Mouse (Mus musculus) heart, embryonic 12.5 days (tissue): ENCODE data around the gene Hsf2. TPM values are rescaled to one million over a fixed set of nuclear protein-coding genes. Genes with fewer than 3 reads are reported as not detected.
A peak's percentile ranks its signal among the peaks of the same experiment; 100 is the strongest.
"Not testable (repeated sequence)": the region's sequence is repeated elsewhere in the genome, so short reads cannot be mapped to it uniquely, and the experiment has no call there.

Experiments used
- ATAC-seq: fragments of 200-750 bp; cut with Nextera tagmentation; 2 replicates; pipeline ENCODE4 v1.8.0; 2017; ENCODE audit warnings: moderate TSS enrichment, moderate library complexity; ENCODE audit not compliant: insufficient number of reproducible peaks, low FRiP score
- H3K27ac ChIP-seq: fragments of 300-500 bp; sonication (generic); 2 replicates; pipeline ENCODE4 v1.5.1; 2016; ENCODE audit warnings: mild to moderate bottlenecking, moderate library complexity; ENCODE audit not compliant: poor library complexity, severe bottlenecking
- H3K27me3 ChIP-seq: fragments of 300-500 bp; sonication (generic); replicated peaks from 2 replicates; pipeline ENCODE4 v1.6.1; 2016; ENCODE audit warnings: mild to moderate bottlenecking, moderate library complexity
- H3K36me3 ChIP-seq: fragments of 300-500 bp; sonication (generic); 2 replicates; pipeline ENCODE4 v1.6.1; 2016; ENCODE audit warnings: mild to moderate bottlenecking, moderate library complexity
- H3K4me1 ChIP-seq: fragments of 300-500 bp; sonication (generic); replicated peaks from 2 replicates; pipeline ENCODE4 v1.6.1; 2016; ENCODE audit warnings: mild to moderate bottlenecking
- H3K4me2 ChIP-seq: fragments of 300-500 bp; sonication (generic); 2 replicates; pipeline ENCODE4 v1.6.1; 2016; ENCODE audit warnings: mild to moderate bottlenecking, moderate library complexity
- H3K4me3 ChIP-seq: fragments of 300-500 bp; sonication (generic); 2 replicates; pipeline ENCODE4 v1.5.1; 2016; ENCODE audit warnings: mild to moderate bottlenecking
- H3K9ac ChIP-seq: fragments of 300-500 bp; sonication (generic); 2 replicates; pipeline ENCODE4 v1.6.1; 2016; ENCODE audit warnings: mild to moderate bottlenecking, moderate library complexity
- H3K9me3 ChIP-seq: fragments of 300-500 bp; sonication (generic); replicated peaks from 2 replicates; pipeline ENCODE4 v1.6.1; 2016; ENCODE audit warnings: mild to moderate bottlenecking, moderate library complexity
- WGBS: fragments of 180-500 bp; shearing (Covaris S2); methylation state at CpG from one replicate; pipeline ENCODE4 v1.1.7; 2016; 5-methylcytosine and 5-hydroxymethylcytosine counted together
- polyA plus RNA-seq: library from polyadenylated mRNA; unstranded; fragments of >200 nt; fragmentation: Nextera tagmentation; extraction: Ambion mirVana; gene quantifications from 2 replicates; pipeline ENCODE4 v1.2.1, GENCODE M21; 2016

Hsf2 gene
- polyA plus RNA-seq, result 28.0 and 29.5 TPM in 2 replicates

DNA sequence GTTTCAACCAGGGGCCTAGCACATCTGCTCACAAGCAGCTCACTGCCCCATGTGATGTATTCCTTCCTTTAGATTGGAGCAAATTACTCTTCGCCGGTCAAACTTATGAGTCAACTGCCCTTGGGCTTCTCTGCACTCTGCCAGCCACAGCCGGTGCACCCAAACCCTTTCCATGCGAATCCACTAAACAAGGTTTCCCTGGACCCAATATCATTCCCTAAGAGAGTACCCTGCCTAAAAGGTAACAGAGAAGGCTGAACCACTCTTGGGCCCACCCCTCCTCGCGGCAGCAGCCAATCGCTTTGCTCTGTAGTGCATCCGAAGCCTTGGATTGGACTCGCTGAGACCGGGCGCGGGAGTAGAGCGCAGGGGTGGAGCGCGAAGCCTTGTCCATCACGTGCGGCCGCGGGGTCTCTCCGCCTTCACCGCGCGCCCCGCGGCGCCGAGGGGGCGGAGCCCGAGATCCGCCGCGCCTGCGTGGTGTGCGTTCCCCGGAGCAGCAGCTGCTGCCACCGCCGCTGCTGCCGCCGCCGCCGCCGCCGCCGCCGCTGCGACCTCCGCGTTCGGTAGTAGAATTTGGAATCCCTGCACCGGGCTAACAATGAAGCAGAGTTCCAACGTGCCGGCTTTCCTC is at the start of gene Hsf2:
TSS of gene Hsf2 (plus strand) at position 478 of the 634 bp plus-strand sequence.
- H3K4me2 ChIP-seq, result peak within 1 kb of the TSS; percentile 79
- peaks cover 6% of the 10 kb centered on the region for H3K4me1 ChIP-seq
- peak within 1 kb of the TSS; percentile 96 for H3K27ac ChIP-seq
- no peaks in the 10 kb centered on the region for H3K9me3 ChIP-seq
- H3K9ac ChIP-seq, result peak within 1 kb of the TSS; percentile 96
- no peaks in the 10 kb centered on the region for H3K27me3 ChIP-seq
- peak within 1 kb of the TSS; percentile 92 for H3K4me3 ChIP-seq
- no peaks in the 10 kb centered on the region for H3K36me3 ChIP-seq
- peak; percentile 100 for ATAC-seq
- under 1% methylated on average over 48 of the region's 52 CpGs for WGBS

DNA sequence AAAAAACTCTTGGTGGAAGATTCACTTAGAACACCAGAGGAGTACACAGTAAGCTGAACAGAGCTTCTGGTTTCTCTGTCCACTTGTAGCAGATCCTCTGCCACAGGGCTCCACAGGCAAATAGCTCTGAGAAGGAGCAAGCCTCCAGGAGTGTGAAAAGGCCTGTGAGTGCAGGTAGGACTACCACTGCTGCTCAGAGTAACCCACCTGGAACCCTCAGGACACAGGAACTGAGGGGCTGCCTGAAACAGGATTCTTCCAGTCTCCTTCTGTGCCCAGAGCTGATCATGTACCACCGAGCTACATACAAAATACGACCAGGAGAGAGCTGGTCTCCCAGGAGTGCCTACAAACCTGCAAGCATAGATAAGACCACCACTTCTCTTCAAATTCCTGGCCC is 48.3 kb upstream of the Hsf2 start:
- Histone ChIP-seq H3K27ac (no peak overlapping the region), H3K4me2 (no peak overlapping the region), H3K4me1 (no peaks in the 10 kb centered on the region), H3K9ac (no peak overlapping the region), H3K4me3 (no peak overlapping the region), H3K36me3 (no peaks in the 10 kb centered on the region), H3K27me3 (no peaks in the 10 kb centered on the region), H3K9me3 (no peaks in the 10 kb centered on the region)
- 0 out of 2 replicates have a peak, but pooled peaks have one; percentile 25 for ATAC-seq
- 75% methylated on average over 2 of the region's 2 CpGs for WGBS

DNA sequence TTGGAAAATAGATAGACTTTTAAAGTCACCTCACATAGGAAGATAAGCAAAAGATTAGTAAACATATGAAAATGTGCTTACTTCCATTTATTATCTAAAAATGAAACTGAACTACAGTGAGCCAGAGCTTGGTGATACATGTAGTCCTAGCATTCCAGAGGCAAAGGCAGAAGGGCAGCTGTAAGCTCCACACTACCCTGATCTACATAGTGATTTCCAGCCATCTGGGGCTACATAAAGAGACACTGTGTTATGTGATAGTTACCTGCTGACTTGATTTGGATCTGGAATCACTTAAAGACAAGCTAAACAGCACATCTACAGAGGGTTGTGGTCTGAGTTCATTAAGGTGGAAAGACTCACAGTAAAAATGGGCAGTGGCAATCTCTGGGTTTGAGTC is 45.1 kb upstream of the Hsf2 start:
- no peaks in the 10 kb centered on the region for H3K36me3 ChIP-seq
- no peaks in the 10 kb centered on the region for H3K4me1 ChIP-seq
- no peak overlapping the region for H3K27ac ChIP-seq
- H3K9me3 ChIP-seq, result no peaks in the 10 kb centered on the region
- H3K4me3 ChIP-seq, result no peak overlapping the region
- no peaks in the 10 kb centered on the region for H3K27me3 ChIP-seq
- ATAC-seq, result no peak
- H3K9ac ChIP-seq, result no peak overlapping the region
- no peak overlapping the region for H3K4me2 ChIP-seq

DNA sequence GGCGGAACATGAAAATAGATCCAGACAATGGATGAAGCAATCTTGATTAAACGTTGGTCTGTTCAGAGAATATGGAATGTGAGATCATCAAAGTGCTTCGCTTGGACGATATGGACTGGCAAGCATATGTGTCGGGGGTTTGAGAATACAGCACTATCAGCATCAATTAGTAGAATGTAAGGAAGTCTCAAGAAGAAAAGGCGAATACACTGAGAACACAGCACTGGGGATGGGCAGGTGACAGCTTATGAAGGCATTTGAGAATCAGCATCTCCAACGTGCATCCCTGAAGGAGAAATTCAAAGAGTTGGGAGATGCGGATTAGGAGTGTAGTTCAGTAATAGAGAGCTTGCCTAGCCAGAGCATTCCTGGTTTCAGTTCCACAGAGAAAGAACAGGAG is 41.8 kb upstream of the Hsf2 start:
- Histone ChIP-seq H3K4me2 (no peak overlapping the region), H3K27ac (no peak overlapping the region), H3K27me3 (no peaks in the 10 kb centered on the region), H3K36me3 (no peaks in the 10 kb centered on the region), H3K4me1 (no peaks in the 10 kb centered on the region), H3K4me3 (no peak overlapping the region), H3K9ac (no peak overlapping the region), H3K9me3 (no peaks in the 10 kb centered on the region)
- ATAC-seq, result no peak
- 64% methylated on average over 8 of the region's 8 CpGs for WGBS

DNA sequence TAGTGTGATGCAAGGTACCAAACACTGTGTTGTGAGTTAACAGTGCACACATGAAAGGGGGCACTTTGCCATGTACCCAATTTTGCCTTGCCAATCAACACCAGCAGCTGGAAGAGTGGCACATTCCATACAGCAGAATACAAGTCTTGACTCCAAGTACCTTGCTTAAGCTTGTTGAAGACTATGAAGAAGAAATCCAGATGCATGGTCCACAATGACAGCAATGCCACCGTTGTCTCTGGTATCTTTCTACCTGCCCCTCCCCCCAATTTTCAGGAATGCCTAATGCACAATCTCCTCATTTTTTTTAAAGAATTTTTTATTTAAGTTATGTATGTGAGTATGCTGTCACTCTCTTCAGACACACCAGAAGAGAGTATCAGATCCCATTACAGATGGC is 40.5 kb upstream of the Hsf2 start:
- Histone ChIP-seq H3K9me3 (no peaks in the 10 kb centered on the region), H3K9ac (no peak overlapping the region), H3K4me1 (no peaks in the 10 kb centered on the region), H3K4me3 (no peak overlapping the region), H3K27ac (no peak overlapping the region), H3K36me3 (no peaks in the 10 kb centered on the region), H3K27me3 (no peaks in the 10 kb centered on the region), H3K4me2 (no peak overlapping the region)
- WGBS, result 84% methylated on average over 1 of the region's 1 CpGs
- ATAC-seq, result no peak

DNA sequence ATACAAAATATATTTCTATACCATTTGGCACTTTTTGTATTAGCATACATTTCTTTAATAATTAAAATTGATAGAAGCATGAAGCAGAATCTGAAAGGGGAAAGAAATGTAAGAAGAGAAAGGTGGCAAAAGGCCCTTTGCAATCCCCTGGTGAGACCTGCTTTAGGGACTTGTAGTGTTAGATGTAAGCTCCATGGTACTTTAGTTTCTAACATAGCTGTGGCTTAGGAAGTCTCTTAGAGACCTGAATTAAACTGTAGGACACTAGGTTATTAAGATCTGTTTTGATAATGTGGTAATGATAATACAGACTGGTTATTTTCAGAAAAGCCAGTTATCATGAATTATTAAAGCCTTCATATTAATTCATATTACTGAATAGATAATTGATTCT is 38.5 kb upstream of the Hsf2 start:
- no peaks in the 10 kb centered on the region for H3K9me3 ChIP-seq
- H3K4me3 ChIP-seq, result no peak overlapping the region
- H3K27ac ChIP-seq, result no peak overlapping the region
- no peak overlapping the region for H3K9ac ChIP-seq
- H3K27me3 ChIP-seq, result no peaks in the 10 kb centered on the region
- no peak for ATAC-seq
- no peak overlapping the region for H3K4me2 ChIP-seq
- no peaks in the 10 kb centered on the region for H3K36me3 ChIP-seq
- H3K4me1 ChIP-seq, result no peaks in the 10 kb centered on the region

DNA sequence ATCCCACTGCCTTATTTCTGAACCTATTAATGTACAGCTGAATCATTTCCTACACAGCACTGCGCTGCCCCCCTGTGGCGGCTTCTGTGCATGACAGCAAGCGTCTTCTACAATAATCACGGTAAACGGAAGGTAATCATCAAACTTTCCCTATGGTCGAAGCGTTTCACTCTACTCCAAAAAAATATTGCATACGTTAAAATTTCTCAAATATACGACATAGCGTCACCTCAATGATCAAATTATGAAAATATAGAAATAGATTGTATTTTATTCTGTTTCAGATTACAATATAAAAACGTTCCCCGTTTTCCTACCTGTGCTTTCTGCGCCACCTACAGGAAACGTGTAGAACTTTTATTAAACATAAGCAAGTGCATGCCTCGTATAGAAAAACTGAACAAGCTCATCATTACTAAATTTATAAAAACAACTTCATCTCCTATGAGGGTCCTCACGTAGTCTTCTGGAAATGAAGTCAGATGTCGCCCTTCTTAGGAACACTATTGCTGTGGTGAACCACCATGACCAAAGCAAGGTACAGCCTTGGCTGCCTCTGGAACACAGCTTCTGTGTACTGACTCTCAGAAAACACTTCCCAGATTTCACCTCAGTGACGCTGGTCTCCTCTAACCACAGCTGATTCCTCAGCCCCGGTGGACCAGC is 38.0 kb upstream of the Hsf2 start:
- Histone ChIP-seq H3K9me3 (no peaks in the 10 kb centered on the region), H3K27ac (no peak overlapping the region), H3K27me3 (no peaks in the 10 kb centered on the region), H3K4me1 (no peaks in the 10 kb centered on the region), H3K9ac (no peak overlapping the region), H3K4me2 (no peak overlapping the region), H3K36me3 (no peaks in the 10 kb centered on the region), H3K4me3 (peak overlapping the region; percentile 24)
- no peak for ATAC-seq
- WGBS, result 4% methylated on average over 19 of the region's 19 CpGs

DNA sequence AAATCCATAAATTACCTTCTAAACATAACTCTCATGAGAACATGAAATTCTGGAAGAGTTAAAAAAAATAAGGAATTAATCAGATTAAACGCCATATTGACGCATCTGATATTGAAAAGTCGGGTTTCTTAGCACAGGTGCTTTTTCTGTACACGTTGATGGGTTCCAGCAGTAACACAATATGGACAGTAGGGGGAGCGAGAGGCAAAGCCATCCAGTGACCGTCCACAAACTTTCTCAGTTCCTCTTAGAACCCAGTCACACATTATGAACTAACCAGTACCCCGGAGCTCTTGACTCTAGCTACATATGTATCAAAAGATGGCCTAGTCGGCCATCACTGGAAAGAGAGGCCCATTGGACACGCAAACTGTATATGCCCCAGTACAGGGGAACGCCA is 22.9 kb upstream of the Hsf2 start:
- H3K27me3 ChIP-seq, H3K9me3 ChIP-seq, H3K36me3 ChIP-seq, H3K4me2 ChIP-seq, H3K4me3 ChIP-seq, H3K9ac ChIP-seq, H3K4me1 ChIP-seq, ATAC-seq, H3K27ac ChIP-seq: not testable (repeated sequence)
- WGBS, result 27% methylated on average over 10 of the region's 10 CpGs

DNA sequence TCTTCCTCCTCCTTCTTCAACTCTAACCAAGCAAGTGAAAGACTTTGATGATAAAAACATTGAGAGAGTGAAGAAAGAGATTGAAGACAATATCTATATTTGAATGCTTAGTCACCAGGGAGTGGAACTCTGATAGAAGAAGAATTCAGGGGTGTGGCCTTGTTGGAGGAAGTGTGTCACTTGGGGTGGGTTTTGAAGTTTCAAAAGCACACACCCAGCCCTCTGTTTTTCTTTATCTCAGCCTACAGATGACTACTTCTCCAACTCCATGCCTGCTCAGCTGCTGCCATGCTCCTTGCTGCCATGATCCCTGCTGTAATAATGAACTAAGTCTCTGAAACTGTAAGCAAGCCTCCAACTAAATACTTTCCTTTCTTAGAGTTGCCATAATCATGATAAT is 20.4 kb upstream of the Hsf2 start:
- H3K36me3 ChIP-seq, result no peaks in the 10 kb centered on the region
- no peak for ATAC-seq
- H3K9me3 ChIP-seq, result no peaks in the 10 kb centered on the region
- H3K27ac ChIP-seq, result no peak overlapping the region
- no peak overlapping the region for H3K9ac ChIP-seq
- H3K4me1 ChIP-seq, result no peaks in the 10 kb centered on the region
- no peaks in the 10 kb centered on the region for H3K27me3 ChIP-seq
- no peak overlapping the region for H3K4me3 ChIP-seq
- H3K4me2 ChIP-seq, result no peak overlapping the region

DNA sequence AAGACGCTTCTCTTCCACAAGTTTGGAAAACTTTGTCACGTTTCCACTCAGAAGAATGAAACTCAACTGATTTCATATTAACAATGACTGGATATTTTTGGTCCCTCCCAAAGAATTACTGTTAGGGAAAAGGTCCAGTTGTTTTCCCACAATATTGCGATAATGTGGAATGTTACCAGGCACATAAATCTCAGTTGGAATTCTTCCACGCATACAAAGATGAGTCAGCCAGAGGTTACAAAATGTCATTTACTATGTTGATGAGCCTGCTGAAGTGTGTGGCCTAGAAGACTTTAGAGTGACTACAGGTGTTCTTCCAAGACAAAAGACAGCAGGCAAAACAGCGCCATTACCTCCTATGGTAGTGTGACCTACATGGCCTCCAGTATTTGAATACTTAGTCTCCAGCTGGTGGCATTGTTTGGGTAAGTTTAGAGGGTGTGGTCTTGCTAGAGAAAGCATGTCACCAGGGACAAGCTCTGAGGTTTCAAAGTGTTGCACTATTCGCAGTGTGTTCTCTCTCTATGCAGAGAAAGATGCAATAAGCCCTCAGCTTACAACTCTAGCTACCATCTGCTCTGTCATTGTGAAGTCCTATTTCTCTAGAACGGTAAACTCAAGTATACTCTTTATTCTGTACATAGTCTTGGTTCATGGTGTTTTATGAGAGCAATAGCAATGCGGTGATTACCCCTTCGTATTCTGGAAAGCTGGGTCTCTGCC is 8.9 kb upstream of the Hsf2 start:
- Histone ChIP-seq H3K4me2 (no peak overlapping the region), H3K4me3 (no peak overlapping the region), H3K4me1 (no peaks in the 10 kb centered on the region), H3K36me3 (no peaks in the 10 kb centered on the region), H3K27ac (no peak overlapping the region), H3K27me3 (no peaks in the 10 kb centered on the region), H3K9me3 (no peaks in the 10 kb centered on the region), H3K9ac (no peak overlapping the region)
- 75% methylated on average over 9 of the region's 9 CpGs for WGBS
- no peak for ATAC-seq

DNA sequence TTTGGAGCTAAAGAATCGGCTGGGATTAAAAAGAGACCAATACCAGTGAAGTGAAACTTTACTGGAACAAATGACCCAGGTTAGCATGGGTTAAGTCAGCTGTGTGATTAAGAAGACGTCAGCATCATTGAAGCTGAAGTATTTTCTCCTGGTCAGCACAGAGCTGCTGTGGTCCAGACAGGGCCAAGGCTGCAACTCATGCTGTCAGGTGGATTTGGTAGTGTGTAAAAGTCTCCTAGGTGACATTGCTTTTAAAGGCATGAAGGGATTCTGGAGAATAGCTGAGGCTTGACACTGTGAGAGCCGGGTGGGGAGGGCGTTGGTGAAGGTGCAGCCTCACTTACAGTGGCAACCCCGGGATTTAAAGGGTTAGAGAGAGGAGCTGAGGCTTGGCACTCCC is 4.5 kb upstream of the Hsf2 start:
- Histone ChIP-seq H3K27ac (no peak overlapping the region), H3K4me2 (no peak overlapping the region), H3K9ac (no peak overlapping the region), H3K36me3 (no peaks in the 10 kb centered on the region), H3K9me3 (no peaks in the 10 kb centered on the region), H3K27me3 (no peaks in the 10 kb centered on the region), H3K4me1 (no peaks in the 10 kb centered on the region), H3K4me3 (no peak overlapping the region)
- ATAC-seq, result no peak
- WGBS, result 53% methylated on average over 5 of the region's 5 CpGs
